Mouse (Mus musculus): ENCODE data around the gene Tdrd3.
A peak's percentile ranks its signal among the peaks of the same experiment; 100 is the strongest.

Tdrd3 gene

GRCm38 (mm10) chr14:87566211-87566610 lies 149.8 kb downstream of the Tdrd3 start:
- peak; percentile 76 for DNase-seq (ENCODE audit: low spot score)

DNA sequence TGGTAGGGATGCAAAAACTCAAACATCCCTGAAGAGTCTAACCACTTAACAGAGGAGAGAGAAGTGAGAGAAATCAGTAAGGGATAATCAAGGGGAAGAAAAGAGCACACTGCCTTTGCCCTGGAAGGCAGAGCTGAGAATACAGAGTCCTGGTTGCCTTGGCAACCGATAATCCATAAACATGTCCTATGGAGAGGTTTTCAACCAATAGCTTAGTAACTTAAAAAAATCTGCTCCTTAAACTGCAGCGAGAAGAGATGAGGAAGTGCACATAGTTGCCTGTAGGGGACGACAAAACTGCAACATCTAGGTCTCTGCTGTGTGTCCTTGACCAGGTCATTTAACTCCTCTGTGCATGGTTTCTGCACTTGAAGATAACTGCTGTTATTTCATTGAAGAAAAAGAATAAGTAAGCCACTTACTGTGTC lies 150.6 kb downstream of the Tdrd3 start:
- DNase-seq (ENCODE audit: low spot score), result peak; percentile 67

DNA sequence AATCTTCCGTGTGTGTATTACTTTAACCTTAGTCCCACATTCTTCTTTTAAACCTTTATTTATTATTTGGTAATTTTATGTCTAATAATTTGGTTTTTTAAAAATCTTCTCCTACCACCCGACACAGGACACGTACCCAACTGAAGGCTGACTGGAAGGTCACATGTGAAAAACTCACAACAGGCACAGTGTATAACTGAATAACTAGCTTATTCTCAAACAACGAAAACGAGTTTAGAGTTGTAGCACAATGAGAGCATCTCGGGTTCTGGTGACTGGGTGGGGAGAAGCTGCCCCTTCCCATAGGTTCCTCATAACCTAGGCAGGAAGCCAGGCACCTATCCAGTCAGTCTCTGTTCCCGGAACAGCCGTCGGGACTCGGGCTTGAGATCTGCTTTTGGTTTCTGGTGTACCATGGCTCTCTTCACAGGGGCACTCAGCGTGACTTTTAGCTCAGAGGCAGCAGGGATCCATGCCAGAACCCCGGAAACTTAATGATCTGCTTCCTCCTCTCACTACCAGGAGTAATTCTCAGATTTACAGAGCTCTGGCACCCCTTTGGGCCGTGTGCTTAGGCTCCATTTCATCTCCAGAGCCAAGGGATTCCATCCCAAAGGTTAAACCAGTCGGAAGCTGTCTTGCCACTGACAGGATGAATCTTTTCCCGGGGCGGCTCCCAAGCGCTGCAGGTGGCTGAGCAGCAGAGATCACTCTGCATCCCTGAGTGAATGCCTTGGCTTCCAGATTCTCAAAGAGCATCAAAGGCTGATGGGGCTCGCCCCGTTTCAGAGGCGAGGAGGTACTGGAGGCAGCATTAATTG lies 151.4 kb downstream of the Tdrd3 start:
- DNase-seq (ENCODE audit: low spot score), result peak; percentile 53

DNA sequence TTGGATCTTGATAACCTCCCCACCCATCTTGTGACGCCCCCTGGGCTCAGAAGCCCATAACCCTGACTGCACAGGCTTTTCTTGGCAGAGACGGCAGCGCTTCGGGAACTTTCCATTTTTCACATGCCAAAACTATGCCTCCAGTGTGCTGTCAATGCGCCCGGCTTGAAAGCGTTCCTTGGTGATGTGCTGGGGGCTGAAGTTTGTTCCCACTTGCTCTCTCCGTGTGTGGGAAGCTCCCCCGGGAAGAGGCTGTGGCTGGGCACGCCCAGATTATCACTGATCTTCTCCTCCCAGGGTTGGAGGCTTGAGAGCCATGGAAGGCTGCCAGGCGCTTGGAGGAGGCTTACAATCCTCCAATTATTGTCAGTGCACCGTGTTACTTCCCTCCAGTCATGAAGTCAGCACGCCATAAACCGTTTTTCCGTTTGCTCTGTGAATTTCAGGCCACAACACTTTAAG lies 152.0 kb downstream of the Tdrd3 start:
- DNase-seq (ENCODE audit: low spot score), result peak; percentile 41

- no peak for DNase-seq (ENCODE audit: low spot score)
These were observed 153.0 kb downstream of the Tdrd3 start for GRCm38 (mm10) chr14:87569471-87569870.

DNA sequence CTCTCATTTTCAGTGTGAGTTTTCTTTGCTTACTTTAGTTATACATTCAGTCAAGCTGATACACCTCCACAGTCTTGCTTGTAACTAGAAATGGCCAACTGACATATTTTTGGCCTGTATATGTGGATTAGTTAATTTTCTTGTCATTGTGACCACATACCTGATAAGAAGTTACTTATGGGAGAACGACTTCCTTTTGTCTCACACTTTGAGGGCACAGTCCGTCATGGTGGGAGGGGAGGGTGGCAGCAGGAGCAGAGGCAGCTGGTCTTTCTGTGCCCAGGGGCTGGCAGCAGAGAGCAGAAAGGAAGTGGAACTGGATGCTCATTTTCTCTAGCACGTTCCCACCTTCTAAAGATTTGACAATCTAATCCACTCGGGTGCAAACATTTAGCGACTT lies 156.0 kb downstream of the Tdrd3 start:
- no peak for DNase-seq (ENCODE audit: low spot score)

GRCm38 (mm10) chr14:87582610-87583009 lies 166.2 kb downstream of the Tdrd3 start:
- DNase-seq (ENCODE audit: low spot score), result no peak

Measured in retina, embryonic 14.5 days (tissue).